Mouse (Mus musculus) adrenal gland, adult 18-20 months (tissue): ENCODE results near the gene Obp2a. TPM values are rescaled to one million over a fixed set of nuclear protein-coding genes. Genes with fewer than 3 reads are reported as not detected.
"Not testable (repeated sequence)": the region's sequence is repeated elsewhere in the genome, so short reads cannot be mapped to it uniquely, and the experiment has no call there.

Experiments
- DNase-seq, 2 experiments: peaks; one replicate each; pipeline ENCODE4 v3.0.0; 2021 to 2022; ENCODE audit warnings: low spot score in 2 of 2
- total RNA-seq, 2 experiments: library from RNA; stranded (reverse); gene quantifications; 1 replicate in 1 of 2; 2 replicates in 1 of 2; pipeline ENCODE4 v1.2.3; 2021

Obp2a gene
- total RNA-seq, 2 experiments from 2014 or later: 67.0 TPM; not detected in 1

GRCm38 (mm10) chr2:25709056-25709455, 9.2 kb downstream of the Obp2a start:
- not testable (repeated sequence) for DNase-seq

- not testable (repeated sequence) for DNase-seq
These were observed 9.9 kb downstream of the Obp2a start for GRCm38 (mm10) chr2:25709791-25710190.

GRCm38 (mm10) chr2:25711641-25712040, 11.8 kb downstream of the Obp2a start:
- DNase-seq: not testable (repeated sequence)

GRCm38 (mm10) chr2:25717222-25717621, 17.4 kb downstream of the Obp2a start:
- no peak for DNase-seq

GRCm38 (mm10) chr2:25733199-25733930, 33.5 kb downstream of the Obp2a start:
- no peak for DNase-seq

GRCm38 (mm10) chr2:25736709-25737108, 36.9 kb downstream of the Obp2a start, which contains the start of gene Obp2b:
Gene Obp2b (plus strand): TSS chr2:25737009.
- not testable (repeated sequence) for DNase-seq

- DNase-seq: no peak
These were observed 41.8 kb downstream of the Obp2a start for GRCm38 (mm10) chr2:25741671-25742070.

Other genes with a start within 250 kb of the Obp2a start
- gene Clic3, start 243.2 kb upstream of the Obp2a start, total RNA-seq: 1 to 10 TPM in 1 of 2 experiments, under 1 TPM in 1; 0.53 to 1.1 TPM
- 10 to 100 TPM; 38.6 to 54.5 TPM for gene Paxx, start 238.9 kb upstream of the Obp2a start, total RNA-seq
- gene Ptgds, start 230.0 kb upstream of the Obp2a start, total RNA-seq: 1 to 10 TPM; 1.1 to 3.1 TPM
- not detected for gene Lcn12, start 206.1 kb upstream of the Obp2a start, total RNA-seq
- 10 to 100 TPM; 92.1 to 94.5 TPM for gene Fbxw5, start 199.3 kb upstream of the Obp2a start, total RNA-seq
- gene C8g, start 198.3 kb upstream of the Obp2a start, total RNA-seq: 1 to 10 TPM; 2.2 to 3.5 TPM
- gene Traf2, start 153.1 kb upstream of the Obp2a start, total RNA-seq: 10 to 100 TPM; 32.5 to 32.6 TPM
- gene Edf1, start 142.2 kb upstream of the Obp2a start, total RNA-seq: 100 to 1,000 TPM; 302 to 308 TPM
- gene Mamdc4, start 125.2 kb upstream of the Obp2a start, total RNA-seq: 1 to 10 TPM; 3.4 to 4.4 TPM
- 10 to 100 TPM; 49.4 to 69.5 TPM for gene Phpt1, start 124.8 kb upstream of the Obp2a start, total RNA-seq
- gene Ajm1, start 118.3 kb upstream of the Obp2a start, total RNA-seq: 1 to 10 TPM; 1.5 to 1.7 TPM
- 10 to 100 TPM; 82.3 to 97.5 TPM for gene Rabl6, start 91.5 kb upstream of the Obp2a start, total RNA-seq
- not detected for gene Ccdc183, start 82.4 kb upstream of the Obp2a start, total RNA-seq
- gene Tmem141, start 78.0 kb upstream of the Obp2a start, total RNA-seq: 10 to 100 TPM; 14.6 to 38.7 TPM
- gene Fcna, start 72.0 kb upstream of the Obp2a start, total RNA-seq: 10 to 100 TPM in 1 of 2 experiments, 1 to 10 TPM in 1; 5.3 to 12.3 TPM
- not detected for gene Lcn8, start 46.9 kb upstream of the Obp2a start, total RNA-seq
- gene Lcn5, start 42.1 kb upstream of the Obp2a start, total RNA-seq: not detected
- gene Lcn6, start 23.3 kb upstream of the Obp2a start, total RNA-seq: not detected
- gene Lcn10, start 17.3 kb upstream of the Obp2a start, total RNA-seq: not detected
- 10 to 100 TPM; 36.0 to 42.9 TPM for gene Bmyc, start 6.7 kb downstream of the Obp2a start, total RNA-seq
- not detected for gene Obp2b, start 37.0 kb downstream of the Obp2a start, total RNA-seq
- gene Lcn3, start 65.5 kb downstream of the Obp2a start, total RNA-seq: not detected
- gene Lcn11, start 77.0 kb downstream of the Obp2a start, total RNA-seq: not detected
- not detected for gene Gm13539, start 82.2 kb downstream of the Obp2a start, total RNA-seq
- gene Glt6d1, start 115.8 kb downstream of the Obp2a start, total RNA-seq: not detected
- gene Lcn9, start 123.1 kb downstream of the Obp2a start, total RNA-seq: not detected
- gene Sohlh1, start 147.2 kb downstream of the Obp2a start, total RNA-seq: not detected
- gene Kcnt1, start 163.7 kb downstream of the Obp2a start, total RNA-seq: 1 to 10 TPM; 3.7 to 3.8 TPM